Mouse (Mus musculus) spleen, postnatal 4 days (tissue): ENCODE data around the gene Vegfb.
A peak's percentile ranks its signal among the peaks of the same experiment; 100 is the strongest.

Experiments used
- DNase-seq, 2 experiments: peaks; one replicate each; pipeline ENCODE4 v3.0.0; 2022; ENCODE audit warnings: low spot score in 2 of 2

The Vegfb gene

DNA sequence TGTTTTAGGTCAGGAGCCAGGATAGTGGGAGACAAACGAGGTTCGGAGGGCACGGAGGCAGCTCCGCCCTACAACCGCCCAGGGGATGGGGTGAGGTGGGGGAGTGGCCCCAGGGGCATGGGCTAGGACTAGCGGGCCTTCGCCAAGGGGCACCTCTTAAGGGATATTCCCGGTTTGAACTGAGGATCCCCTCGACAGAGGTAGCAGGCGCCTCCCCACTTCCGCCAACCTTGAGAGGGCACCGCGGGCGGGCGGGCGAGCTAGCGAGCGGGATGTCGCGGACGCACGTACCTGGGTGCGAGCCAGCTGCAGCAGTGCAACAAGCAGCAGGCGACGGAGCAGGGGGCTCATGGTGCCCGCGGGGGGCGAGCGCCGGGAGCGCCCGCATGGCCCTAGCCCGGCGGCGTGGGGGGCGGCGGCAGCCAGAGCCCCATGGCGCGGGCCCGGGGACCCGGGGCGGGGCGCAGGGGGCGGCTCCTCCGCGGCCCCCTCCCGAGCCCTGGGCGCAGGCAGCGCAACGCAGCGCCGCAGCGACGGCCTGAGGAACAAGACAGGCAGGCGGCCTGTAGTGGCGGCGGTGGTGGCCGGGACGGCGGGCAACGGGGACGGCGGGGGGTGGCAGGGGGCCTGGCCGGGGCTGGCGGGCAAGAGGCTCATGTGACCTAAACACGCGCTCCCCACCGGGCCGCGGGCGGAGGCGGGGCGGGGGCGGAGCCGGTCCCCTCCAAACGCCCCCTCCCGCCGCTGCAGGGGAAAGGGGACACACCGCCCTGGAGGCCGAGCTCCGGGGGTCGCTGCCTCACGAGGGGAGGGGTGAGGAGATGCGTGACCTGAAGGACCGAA, at the start of gene Vegfb:
Gene Vegfb (minus strand): TSS at position 591 of the 843 bp plus-strand sequence.
- peak; percentile 54 to 81 for DNase-seq

DNA sequence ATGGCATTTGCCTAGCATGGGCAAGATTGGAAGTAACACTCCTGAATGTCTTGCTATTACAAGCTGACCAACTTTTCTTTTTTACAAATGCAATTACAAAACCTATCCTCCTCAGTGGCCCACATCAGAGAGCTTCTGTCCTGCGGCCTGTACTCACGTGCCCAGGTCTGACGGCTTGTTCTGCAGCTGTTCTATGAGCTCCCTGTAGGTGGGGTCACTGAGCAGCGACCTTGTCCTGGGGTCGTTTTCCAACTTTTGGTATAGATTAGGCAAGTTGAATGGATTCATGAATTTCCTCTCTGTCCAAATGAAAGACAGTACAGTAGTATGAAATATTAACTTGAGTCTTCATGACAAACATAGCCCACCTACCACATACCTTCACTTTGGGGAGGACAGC, 46.6 kb upstream of the Vegfb start:
- DNase-seq: no peak

DNA sequence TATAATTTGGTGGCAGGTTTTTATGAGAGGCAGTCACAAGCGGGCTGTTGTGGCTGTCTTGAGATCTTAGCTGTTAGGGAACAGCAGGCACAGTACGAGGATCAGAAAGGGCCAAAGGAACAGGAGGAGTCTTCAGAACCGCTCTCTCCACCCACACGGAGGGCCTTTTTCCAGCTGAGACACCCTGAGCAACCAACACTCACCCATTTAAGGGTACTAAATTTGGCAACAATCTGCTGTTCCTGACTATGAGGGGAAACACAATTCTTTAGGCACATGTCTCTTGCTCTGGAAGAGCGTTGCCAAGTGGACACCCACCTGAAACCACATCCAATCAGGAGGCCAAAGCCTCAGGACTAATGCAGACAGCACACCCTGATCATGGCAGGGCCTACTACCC, 42.1 kb upstream of the Vegfb start:
- no peak for DNase-seq

DNA sequence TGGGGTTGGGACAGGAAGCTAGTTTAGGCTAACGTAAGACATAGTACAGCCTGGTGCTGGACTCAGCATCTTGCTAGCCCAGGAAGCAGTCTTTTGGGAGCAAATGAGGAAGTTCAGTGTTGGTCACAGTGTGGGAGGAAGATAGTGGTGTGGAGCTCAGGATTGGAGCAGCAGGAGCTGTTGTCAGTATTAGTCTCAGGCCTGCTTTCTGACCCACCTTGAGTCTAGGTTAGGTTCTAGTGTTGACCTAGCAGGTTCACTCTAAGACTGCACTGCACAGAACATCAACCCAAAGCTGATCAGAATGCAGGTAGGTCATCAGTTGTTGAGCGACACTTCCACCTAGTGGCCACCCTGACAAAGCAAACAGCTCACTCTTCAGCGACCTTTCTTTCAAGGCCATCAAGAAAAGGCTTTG, 32.8 kb upstream of the Vegfb start:
- DNase-seq: peak; percentile 63 to 80

DNA sequence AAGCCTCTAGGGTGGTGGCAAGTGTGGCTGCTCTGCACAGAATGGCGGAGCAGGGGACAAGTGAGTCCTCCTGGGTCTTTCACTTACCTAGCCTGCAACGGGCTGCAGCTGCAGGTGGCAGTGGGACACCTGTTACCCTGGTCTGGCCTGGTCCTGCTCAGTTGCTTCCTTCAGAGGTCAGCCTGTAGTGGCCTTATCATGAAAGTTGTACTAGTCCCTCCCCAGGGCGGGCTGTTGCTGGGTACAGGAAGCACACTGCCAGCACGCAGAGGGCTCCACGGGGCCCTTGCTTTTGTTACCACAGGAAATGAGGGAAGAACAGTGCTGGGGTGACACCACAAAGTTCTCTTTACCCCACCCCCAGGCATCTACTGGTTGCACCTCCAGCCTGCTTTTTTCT, 31.7 kb upstream of the Vegfb start, which contains the start of gene Fermt3:
Gene Fermt3 (minus strand): TSS at position 279 of the 400 bp plus-strand sequence.
- peak; percentile 80 to 87 for DNase-seq

DNA sequence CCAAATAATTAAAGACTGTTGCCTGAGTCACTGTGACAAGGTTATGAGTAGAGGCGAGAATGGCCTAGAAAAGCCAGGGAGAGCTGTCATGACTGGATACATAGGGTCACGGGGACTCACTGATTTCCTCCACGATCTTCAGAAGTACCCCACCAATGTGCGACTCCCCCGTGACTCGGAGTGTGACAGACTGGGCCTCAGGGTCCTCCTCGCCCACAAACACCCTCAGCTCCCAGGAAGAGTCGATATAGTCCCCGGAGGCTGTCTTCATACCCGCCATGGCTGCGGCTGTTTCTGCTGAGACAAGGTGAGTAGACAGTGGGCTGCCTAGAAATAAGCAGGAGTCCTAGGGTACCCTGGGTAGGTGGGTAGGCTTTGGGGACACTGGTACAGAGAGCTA, 31.1 kb upstream of the Vegfb start:
- DNase-seq: peak in 1 of 2 experiments; percentile 76

DNA sequence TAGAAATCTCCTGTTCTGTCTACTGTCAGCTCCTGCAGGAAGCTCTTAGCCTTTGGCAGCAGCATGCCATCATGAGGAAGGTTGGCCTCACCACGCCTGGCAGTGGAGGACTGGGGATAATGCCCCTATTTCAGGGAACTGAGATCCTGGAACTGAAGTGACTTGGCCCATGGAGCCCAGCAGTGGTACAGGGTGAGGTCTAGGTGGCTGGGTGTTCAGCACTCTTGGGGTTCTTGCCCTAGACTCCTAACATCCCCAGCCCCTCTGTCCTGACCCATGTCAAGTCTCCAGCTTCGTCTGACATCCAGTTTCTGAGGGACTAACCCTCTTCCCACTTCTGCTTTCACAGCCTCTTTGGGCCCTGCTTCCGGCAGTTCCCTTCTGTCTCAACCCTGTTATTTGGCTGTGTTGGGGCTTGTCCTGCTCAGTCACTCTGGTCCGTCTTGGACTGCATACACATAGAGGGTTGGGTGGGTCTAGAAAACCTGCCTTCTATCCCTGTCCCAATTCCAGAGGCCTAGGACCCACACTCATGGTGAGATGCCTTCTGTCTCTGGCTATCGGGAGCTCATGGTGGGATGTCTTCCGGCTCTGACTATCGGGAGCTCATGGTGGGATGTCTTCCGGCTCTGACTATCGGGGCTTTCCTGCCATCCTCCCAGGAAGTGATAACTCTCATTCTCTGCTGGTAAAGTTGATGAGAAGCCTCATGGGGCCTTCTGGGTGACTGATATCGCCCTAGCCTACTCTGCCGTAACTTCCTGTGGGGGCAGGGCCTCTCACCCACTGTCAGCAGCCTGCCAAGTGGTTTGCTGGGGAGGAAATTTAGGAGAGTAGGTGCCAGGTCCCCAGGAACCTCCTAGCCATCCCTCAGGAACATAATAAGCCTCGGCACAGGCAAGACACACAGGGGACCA, 30.3 kb upstream of the Vegfb start:
- peak; percentile 67 to 79 for DNase-seq

DNA sequence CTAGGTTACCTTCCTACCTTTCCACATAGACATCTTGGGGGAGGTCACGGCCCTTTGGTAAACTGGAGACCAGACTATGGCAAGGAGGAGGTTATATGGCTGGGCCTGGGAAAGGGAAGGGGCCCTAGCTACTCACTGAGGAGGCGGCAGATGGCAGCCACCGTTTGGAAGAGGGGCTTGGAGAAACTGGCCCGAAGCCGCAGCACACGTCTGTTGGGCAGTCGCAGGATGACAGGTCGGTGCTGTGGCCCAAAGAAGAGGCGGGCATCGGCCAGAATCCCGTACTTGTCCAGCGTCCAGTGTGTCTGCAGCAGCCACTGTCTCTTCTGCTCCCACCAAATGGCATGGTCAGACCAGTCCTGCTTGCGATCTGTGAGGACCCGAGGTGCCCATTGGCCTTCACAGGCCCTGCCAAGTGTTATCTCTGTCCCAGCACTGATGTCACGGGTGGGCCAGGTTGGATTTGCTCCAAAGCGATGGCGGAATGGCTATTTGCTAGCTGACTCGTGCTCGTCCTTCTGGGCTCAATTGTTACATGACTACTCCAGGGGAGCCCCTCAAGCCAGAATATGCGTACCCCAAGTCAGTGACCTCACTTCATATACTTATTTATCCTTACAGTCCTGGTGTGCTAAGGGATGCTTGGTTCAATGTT, 27.2 kb upstream of the Vegfb start:
- DNase-seq: no peak

DNA sequence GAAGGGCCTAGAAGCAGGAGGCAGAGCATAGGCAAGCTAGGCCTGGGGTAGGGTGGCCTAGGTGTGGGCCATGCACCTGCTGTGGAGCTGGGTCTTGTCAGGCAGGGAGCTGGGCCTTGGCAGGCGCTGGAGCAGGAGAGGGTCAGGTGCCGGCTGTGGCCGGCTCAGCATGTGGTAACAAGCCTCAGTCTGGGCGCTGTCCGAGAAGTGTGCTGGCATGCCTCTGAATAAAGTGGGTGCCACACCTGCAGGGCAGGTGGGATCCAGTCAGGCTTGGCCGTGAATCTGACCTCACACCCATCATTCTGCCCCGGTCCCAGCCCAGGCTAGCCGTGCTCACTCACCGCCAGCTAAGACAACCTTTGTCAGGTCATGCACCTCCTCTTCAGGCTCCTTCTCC, 26.5 kb upstream of the Vegfb start:
- DNase-seq: no peak

DNA sequence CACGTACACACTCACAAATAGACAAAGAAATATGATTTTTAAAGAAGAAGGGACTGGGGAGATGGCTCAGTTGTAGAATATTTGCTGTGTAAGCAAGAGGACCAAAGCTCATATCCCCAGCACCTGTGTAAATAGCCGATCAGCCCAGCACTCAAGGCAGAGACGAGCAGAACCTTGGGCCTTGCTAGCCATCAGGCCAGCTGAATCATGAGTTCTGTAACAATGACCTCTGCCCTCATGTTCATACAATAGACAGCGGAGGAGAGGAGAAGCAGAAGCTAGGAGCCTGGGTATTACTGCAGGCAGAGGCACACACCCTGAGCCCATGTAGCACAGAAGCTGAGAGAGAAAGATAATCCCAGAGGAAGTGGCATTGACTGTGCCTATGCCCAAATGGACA, 25.0 kb upstream of the Vegfb start:
- DNase-seq: no peak

DNA sequence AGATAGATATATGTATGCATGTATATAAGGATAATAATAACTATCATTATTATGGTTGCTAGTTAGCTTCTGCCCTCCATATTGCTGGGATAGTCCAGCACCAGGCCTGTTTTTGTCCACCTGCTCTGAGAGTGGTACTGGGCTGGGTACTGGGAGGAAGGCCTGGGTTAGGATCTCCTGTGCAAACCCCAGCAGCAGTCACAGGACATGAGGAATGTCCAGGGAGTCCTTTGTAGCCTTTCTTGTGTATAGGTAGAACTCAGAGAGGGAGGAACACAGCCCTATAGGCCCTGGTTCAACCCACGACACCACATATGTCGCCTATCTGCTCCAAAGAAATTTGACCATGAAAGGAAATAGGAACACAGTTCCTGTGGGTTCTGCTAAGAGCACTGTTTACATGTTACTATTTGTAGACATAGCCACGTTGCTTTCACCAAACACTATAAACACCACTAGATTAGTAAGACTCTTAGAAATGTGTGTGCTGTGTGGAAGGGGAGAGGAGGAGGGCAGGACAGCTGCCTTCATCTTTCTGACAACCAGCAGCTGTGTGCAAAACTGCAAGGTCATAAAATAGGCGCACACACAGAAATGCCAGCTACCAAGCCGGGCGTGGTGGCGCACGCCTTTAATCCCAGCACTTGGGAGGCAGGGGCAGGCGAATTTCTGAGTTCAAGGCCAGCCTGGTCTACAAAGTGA, 19.6 kb upstream of the Vegfb start:
- DNase-seq: no peak

DNA sequence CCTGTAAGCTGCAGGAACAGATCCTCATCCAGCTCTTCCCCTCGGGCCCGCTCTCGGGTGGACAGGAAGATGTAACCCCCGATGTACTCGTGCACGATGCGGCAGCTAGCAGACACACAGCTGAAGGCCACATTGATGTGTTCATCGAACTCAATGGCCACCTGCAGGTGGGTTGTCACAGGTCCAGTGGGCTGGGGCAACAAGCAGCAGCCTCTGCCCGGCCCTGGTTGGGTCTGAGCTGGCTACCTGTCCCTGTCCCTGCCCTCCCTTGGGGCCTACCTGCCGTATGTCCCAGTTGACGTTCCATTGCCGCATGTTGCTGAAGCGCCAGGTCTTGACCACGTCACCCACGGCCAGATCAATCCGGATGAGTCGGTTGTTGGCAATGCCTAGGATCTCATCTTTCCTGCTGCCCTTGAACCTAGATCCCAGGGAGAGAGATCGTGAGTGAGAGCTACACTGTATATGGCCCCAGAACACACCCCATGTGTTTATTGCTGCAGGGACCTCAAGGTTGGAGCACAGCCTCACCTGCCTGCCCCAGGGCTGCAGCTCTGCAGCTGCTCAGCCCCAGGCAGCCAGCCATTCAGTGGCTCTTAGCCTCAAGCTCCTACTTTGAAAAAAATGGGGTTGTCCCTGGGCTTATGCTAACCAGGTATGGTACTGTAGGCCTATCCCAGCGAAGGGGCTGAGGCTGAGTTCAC, 12.1 kb upstream of the Vegfb start:
- no peak for DNase-seq

DNA sequence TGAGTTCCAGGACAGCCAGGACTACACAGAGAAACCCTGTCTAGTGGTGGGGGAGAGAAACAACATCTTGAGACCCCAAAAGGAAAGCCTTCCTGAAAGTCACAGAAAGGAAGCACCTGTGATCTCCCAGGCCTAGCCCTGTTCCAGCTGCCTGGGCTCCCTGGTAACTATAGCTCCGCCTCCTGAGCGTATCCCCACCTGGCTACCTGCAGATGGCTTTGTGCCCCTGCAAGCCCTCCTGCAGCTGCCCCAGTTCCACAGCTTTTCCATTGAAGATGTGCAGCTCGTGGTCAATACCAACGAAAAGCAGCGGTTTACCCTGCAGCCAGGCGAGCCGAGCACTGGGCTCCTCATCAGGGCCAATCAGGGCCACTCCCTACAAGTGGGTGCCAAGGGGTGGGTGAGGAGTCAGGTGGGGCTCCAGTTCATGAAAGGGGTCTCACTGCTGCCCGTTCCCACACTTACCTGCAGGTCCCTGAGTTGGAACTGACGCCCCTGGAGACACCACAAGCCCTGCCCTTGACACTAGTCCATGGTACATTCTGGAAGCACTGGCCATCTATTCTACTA, 10.4 kb upstream of the Vegfb start:
- DNase-seq: peak in 1 of 2 experiments; percentile 63

DNA sequence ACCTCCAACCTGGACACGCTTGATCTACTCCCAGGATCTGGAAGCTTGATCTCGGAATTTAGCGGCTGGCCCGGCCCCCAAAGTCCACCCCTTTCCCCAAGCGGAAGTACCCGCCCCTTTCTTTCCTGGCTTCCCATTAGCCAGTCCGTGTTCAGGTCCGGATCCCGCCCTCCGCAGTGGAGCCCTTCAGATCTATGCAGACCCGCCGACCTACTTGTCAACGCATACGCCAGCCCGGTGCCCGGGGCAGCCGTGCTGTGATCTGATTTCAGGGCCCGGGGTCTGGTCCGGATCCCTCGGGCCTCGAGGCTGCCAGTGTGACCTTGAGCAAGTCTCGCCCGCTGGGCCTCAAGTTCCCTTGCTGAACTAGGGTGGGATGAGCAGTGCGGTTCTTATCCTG, 8.6 kb upstream of the Vegfb start, which contains the start of the genes Nudt22 and Trpt1:
Gene Nudt22 (minus strand): TSS at position 112 of the 400 bp plus-strand sequence.
Gene Trpt1 (plus strand): TSS at position 126 of the 400 bp plus-strand sequence.
- DNase-seq: peak; percentile 80 to 89

DNA sequence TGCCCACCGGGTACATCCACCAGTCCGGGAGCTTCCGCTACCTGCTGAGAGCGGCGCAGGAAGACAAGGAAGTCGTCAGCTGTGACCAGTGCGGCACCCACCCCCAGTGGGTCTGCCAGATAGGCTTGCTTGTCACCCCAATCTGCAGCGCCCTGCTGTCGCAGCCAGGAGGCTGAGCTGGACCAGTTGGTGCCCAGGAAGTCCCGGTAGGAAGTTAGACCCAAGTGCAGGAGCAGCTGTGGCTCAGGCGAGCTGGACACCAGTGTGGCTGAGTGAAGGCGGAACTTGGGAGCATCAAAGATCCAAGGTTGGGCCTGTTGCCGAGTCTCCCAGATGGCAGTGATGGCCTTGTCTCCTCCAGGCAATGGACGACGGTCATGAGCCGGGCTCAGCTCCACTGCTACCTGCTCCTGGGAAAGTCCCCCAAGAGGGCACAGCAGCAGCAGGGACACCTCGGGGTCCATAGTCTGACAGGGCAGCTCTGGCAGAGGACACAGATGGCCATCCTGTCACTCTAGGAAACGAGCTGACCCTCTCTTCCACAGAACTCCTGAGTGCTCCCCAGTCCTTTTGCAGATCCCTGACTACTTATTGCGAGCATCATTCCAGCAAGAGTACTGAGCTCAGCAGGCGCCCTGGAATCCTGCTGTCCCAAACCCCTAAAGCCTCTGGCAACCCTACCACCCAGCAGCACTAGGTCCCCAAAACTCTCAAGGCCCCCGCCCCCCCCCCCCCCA, 8.0 kb upstream of the Vegfb start:
- DNase-seq: peak in 1 of 2 experiments; percentile 68

DNA sequence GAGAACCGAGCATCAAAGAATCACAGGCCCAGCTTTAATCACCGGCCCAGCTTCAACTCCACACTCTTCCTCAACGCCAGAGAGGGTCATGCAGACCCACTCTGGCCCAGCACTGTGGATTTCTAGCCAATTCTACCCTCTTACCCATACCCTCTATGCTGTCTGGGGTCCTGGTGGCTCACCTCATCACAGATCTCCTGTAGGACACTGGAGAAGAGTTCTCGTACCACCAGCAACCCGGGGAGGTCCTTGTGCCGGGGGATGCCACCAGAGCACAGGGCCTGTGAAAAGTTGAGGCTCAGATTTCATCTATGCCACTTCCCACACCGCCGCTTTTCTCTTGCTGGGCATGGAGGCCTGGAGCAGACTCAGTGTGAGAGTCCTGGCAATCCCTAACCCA, 7.0 kb upstream of the Vegfb start:
- no peak for DNase-seq

DNA sequence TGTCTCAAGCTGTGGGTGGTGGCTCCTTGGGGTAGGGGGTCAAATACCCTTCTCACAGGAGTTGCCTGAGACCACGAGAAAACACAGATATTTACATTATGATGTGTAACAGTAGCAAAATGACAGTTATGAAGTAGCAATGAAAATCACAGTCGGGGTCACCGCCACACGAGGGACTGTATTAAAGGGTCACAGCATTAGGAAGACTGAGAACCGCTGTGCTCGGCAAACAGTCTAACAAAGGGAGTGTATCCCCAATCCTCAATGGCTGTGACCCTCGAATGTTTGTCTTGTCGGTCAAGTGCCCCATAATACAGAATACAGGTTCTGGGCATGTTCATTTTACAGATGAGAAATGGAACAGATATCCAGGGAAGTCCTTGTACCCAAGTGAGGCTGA, 6.6 kb upstream of the Vegfb start:
- no peak for DNase-seq

DNA sequence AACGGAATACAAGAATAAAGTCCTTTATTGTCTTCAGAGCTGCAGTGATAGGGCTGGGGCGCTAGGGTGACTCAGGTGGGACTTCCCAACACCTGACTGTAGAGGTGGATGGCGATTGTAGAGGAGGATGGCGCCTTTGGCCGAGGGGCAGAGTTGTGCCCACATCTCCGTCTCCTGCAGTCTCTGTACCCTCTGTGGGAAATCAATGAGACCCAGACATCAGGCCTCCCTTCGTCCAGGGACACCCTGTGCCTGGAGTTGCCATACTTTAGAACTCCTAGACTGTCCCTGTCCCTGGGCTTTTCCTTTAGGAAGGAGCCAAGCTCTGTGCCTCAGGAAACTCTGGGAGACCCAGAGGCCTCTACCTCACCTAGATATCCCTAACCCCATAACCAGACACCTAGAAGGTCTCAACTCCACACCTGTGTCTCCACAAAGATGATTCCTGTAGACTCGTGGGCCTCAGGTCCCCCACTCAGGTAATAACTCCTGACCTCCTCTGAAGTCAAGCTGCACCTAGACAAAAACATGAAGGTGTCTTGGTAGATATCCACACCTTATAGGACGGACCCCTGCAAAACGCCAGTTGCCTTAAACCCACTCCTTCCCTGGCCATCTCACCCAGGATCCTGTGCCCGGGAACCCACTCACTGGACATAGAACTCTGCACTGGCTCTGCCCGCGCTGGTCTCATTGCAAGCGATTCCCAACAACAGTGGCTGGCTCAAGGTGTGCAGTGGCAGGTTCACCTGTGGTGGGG, 5.7 kb upstream of the Vegfb start:
- DNase-seq: no peak
